Mouse (Mus musculus) spleen, adult 2 months (tissue): ENCODE measurements around the gene Cd44. TPM values are rescaled to one million over a fixed set of nuclear protein-coding genes. Genes with fewer than 3 reads are reported as not detected.

Experiments
- DNase-seq, 2 experiments: peaks; one replicate each; pipeline versions ENCODE4 v3.0.0 to v3.0.0-alpha.2; 2012 to 2021; ENCODE audit warnings: low spot score in 2 of 2, low read depth in 1 of 2
- H3K27ac ChIP-seq: fragments of 200-500 bp; 2 replicates; pipeline ENCODE4 v1.5.1; 2012; ENCODE audit warnings: low read length, inconsistent platforms; ENCODE audit not compliant: insufficient read depth
- H3K27me3 ChIP-seq: fragments of 200-500 bp; 2 replicates; pipeline ENCODE4 v1.6.1; 2012; ENCODE audit warnings: mild to moderate bottlenecking, moderate library complexity, low read length, inconsistent platforms; ENCODE audit not compliant: control insufficient read depth, insufficient read depth
- H3K36me3 ChIP-seq: fragments of 200-500 bp; 2 replicates; pipeline ENCODE4 v1.6.1; 2012; ENCODE audit warnings: mild to moderate bottlenecking, low read length, inconsistent platforms; ENCODE audit not compliant: control insufficient read depth, insufficient read depth
- H3K4me1 ChIP-seq: fragments of 200-500 bp; 2 replicates; pipeline ENCODE4 v1.6.1; 2011; ENCODE audit warnings: inconsistent platforms; ENCODE audit not compliant: control insufficient read depth, insufficient read depth, insufficient read length
- H3K4me3 ChIP-seq: fragments of 200-500 bp; 2 replicates; pipeline ENCODE4 v1.5.1; 2011; ENCODE audit warnings: mild to moderate bottlenecking, inconsistent platforms; ENCODE audit not compliant: insufficient read depth, insufficient read length; ENCODE audit errors: extremely low read depth
- CTCF ChIP-seq: fragments of 200-500 bp; IDR thresholded peaks from 2 replicates; pipeline ENCODE4 v1.5.1; 2011; ENCODE audit warnings: mild to moderate bottlenecking, inconsistent platforms; ENCODE audit not compliant: insufficient read depth, insufficient read length, insufficient replicate concordance; ENCODE audit errors: extremely low read depth
- POLR2A ChIP-seq: fragments of 200-500 bp; IDR thresholded peaks from 2 replicates; pipeline ENCODE4 v1.6.1; 2011; ENCODE audit warnings: low read depth, low read length, inconsistent platforms
- WGBS: fragments of 180-500 bp; shearing (Covaris S2); methylation state at CpG from one replicate; pipeline ENCODE4 v1.1.7; 2018; 5-methylcytosine and 5-hydroxymethylcytosine counted together
- polyA plus RNA-seq: library from polyadenylated mRNA; depleted of rRNA; stranded (reverse); fragments of >200 nt; gene quantifications from 2 replicates; pipeline ENCODE4 v1.2.3, GENCODE M21; 2012

Cd44 gene
- polyA plus RNA-seq, 1 experiment = 35.3 TPM

DNA sequence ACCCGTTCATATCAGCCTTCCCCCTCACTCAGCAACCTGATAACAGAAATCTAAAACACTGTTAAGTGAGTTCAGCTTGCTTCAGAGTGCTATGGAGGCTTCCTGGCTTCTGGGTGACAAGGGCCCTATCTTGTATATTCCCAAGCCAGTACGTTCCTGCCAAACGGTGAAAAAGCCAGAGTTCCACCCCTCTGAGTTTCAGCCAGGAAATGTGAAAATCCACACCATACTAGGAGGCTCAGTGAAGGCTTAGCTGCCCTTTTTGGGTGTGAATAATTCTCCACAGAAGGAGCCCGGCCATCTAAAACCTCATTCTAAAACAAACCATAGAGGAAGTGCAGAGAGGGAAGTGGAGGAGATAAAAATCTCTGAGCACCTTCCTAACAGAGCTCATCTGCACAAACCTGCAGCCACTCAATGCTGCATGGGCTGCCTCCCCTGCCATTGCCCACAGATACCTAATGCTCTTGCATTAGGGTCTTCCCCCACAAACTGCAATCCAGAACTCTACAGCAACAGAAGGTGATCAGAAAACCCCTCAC, 49.5 kb downstream of the Cd44 start:
- peaks cover 6% of the 10 kb centered on the region for H3K4me1 ChIP-seq
- H3K4me3 ChIP-seq = no peak overlapping the region
- no peaks in the 10 kb centered on the region for H3K27me3 ChIP-seq
- no peak for TF ChIP-seq POLR2A
- TF ChIP-seq CTCF = no peak
- DNase-seq = no peak
- H3K36me3 ChIP-seq = peaks cover 13% of the 10 kb centered on the region
- 23% methylated on average over 4 of the region's 4 CpGs for WGBS
- H3K27ac ChIP-seq = 0 out of 2 replicates have a peak overlapping the region, but pooled peaks have one; percentile 49

DNA sequence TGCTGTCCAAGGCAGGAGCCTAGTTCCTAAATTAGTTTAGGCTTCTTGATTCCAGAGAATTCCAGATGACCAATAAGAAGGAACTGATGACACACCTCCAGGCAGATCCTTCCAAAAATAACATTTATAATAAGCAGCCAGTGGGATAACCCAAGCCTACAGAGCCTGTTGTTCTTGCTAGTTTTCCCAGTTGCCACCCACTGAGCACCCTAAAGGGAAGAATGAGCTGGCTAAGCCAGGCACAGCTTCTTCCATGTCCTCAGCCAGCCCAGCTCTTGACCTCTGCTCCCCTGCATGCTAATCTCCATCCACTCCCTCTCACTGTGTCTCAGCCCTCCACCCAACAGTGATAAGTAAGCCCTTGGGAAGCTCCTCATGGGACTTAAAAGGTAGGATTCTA, 51.4 kb downstream of the Cd44 start:
- Histone ChIP-seq H3K36me3 (peaks cover 15% of the 10 kb centered on the region), H3K27ac (no peak overlapping the region), H3K4me3 (no peak overlapping the region), H3K4me1 (peaks cover 6% of the 10 kb centered on the region), H3K27me3 (no peaks in the 10 kb centered on the region)
- TF ChIP-seq POLR2A = no peak
- no peak for TF ChIP-seq CTCF
- DNase-seq = no peak

DNA sequence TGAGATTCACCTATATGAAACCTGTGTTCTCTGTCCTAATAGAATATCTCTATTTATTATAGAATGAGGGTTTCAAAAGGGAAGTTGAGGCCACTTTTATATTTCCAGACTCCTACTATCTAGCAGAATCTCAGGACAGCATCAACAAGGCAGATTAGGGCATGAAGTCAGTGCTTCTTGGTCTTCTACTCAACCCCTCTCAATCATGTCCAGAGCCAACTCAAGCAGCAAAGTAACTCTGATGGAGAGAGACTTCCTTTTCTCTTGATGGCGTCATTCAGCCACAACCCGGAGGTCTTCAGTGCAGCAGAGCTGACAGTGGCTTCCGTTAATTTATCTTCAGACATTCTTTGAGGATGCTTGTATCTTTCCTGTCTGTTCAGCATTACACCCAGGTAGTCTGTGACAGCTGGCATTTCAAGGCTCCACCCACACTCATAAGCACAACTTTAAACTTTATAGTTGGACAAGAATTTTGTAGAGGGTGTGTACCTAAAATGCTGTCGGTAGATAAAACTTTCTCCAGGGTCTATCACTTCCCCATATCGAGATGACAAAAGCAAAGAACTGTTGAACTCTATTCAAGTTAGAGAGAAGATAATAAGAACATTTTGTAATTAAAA, 52.5 kb downstream of the Cd44 start:
- H3K27me3 ChIP-seq = no peaks in the 10 kb centered on the region
- no peak for DNase-seq
- H3K27ac ChIP-seq = no peak overlapping the region; the same call in 1 of the 2 replicates
- peaks cover 6% of the 10 kb centered on the region for H3K4me1 ChIP-seq
- no peak for TF ChIP-seq POLR2A
- WGBS = 54% methylated on average over 5 of the region's 5 CpGs
- H3K36me3 ChIP-seq = peaks cover 13% of the 10 kb centered on the region
- no peak overlapping the region for H3K4me3 ChIP-seq

DNA sequence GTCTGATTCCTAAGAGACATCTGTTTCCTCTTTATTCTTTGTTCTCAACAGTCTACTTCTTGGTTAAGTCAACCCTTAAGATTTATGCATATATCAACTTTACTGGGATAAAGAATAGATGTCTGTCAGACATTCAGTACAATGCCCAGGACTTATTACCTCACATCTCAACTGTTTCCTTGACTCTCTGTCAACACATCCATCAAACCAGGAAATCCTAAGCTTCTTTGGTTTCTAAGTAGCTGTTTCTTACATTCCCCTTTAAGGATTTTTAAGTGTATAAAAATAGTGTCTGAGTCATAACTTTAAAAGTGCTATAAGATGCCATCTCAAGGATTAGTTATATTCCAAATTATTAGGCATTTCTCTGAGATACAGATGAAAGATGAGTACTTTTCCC, 60.2 kb downstream of the Cd44 start:
- no peak for TF ChIP-seq CTCF
- no peak for TF ChIP-seq POLR2A
- Histone ChIP-seq H3K4me3 (no peak overlapping the region), H3K36me3 (peaks cover 11% of the 10 kb centered on the region; the same call in 1 of the 2 replicates), H3K27me3 (no peaks in the 10 kb centered on the region), H3K4me1 (no peaks in the 10 kb centered on the region), H3K27ac (no peak overlapping the region)
- DNase-seq = no peak

DNA sequence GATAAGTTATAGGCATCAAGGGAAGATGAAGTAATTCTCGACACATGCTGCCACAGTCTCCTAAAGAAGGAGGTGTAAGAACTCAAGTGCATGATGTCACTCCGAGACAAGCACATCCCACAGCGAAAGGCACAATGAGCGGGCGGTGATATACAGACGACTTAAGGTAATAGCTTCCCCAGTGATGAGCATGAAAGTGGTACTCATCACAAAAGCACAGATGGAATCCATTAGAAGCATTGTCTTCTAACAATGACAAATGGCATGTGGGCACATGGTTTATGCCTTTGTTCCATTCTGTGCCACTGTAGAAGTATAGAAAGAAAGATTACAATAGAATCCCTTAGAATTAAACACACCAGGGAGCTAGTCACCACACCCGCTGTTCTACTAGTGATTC, 63.3 kb downstream of the Cd44 start:
- no peak for DNase-seq
- Histone ChIP-seq H3K27ac (no peak overlapping the region), H3K27me3 (no peaks in the 10 kb centered on the region), H3K4me1 (no peaks in the 10 kb centered on the region), H3K4me3 (no peak overlapping the region), H3K36me3 (peaks cover 9% of the 10 kb centered on the region; the same call in 1 of the 2 replicates)
- TF ChIP-seq POLR2A (no peak), CTCF (no peak)
- 93% methylated on average over 7 of the region's 7 CpGs for WGBS

DNA sequence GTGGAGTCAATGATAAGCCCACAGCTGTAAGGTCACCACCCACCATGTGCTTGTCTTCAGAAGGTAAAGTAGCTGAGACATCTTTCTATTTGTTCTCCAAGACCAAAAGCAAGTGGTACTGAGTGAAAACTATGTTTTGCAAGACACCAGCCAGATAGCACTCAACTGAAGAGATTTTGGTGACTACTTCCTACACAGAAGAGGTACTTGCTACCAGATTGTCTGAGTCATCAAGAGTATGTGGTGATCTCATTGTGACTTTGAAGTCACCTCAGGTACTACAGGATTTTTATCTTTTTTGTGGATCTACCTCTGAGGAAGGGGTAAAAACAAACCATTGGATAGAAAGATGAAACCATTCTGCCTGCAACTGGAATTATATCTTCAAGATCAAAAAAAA, 69.9 kb downstream of the Cd44 start:
- Histone ChIP-seq H3K36me3 (peaks cover 12% of the 10 kb centered on the region), H3K27me3 (no peaks in the 10 kb centered on the region), H3K4me1 (no peaks in the 10 kb centered on the region), H3K27ac (no peak overlapping the region), H3K4me3 (no peak overlapping the region)
- no peak for DNase-seq
- TF ChIP-seq POLR2A (no peak), CTCF (no peak)

DNA sequence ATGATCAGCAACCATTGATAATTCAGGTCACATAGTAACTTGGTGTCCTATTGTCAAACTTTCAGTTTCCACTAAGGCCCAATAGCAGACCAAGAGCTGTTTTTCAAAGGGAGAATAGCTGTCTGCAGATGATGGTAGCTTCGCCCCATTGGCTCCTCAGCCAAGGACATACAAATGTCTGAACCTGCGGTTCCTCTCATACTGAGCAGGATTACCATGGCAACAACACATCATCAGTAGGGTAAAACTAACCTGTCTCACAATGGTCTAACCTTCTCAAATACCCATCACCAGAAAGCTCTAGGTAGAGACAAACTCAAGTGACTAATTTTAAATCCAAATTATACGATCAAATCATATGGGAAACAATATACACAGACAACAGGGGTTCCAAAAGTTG, 72.3 kb downstream of the Cd44 start:
- H3K27ac ChIP-seq = no peak overlapping the region
- H3K4me3 ChIP-seq = no peak overlapping the region
- no peaks in the 10 kb centered on the region for H3K27me3 ChIP-seq
- H3K36me3 ChIP-seq = peaks cover 14% of the 10 kb centered on the region
- DNase-seq = peak in 1 of 2 experiments; percentile 58
- no peaks in the 10 kb centered on the region for H3K4me1 ChIP-seq
- TF ChIP-seq CTCF (no peak), POLR2A (no peak)
- WGBS = 92% methylated on average over 3 of the region's 3 CpGs
